Mouse (Mus musculus) cerebellum, adult 2 months (tissue): ENCODE measurements around the gene Sowahb.

Experiments used
- CTCF ChIP-seq: fragments of 200-500 bp; IDR thresholded peaks from 2 replicates; pipeline ENCODE4 v1.5.1; 2011; ENCODE audit warnings: low read depth, mild to moderate bottlenecking, control low read depth, low read length, moderate library complexity, borderline replicate concordance; ENCODE audit not compliant: insufficient read depth
- POLR2A ChIP-seq: fragments of 200-500 bp; IDR thresholded peaks from 2 replicates; pipeline ENCODE4 v1.6.1; 2011; ENCODE audit warnings: low read length, control low read depth, borderline replicate concordance; ENCODE audit not compliant: insufficient read depth

DNA sequence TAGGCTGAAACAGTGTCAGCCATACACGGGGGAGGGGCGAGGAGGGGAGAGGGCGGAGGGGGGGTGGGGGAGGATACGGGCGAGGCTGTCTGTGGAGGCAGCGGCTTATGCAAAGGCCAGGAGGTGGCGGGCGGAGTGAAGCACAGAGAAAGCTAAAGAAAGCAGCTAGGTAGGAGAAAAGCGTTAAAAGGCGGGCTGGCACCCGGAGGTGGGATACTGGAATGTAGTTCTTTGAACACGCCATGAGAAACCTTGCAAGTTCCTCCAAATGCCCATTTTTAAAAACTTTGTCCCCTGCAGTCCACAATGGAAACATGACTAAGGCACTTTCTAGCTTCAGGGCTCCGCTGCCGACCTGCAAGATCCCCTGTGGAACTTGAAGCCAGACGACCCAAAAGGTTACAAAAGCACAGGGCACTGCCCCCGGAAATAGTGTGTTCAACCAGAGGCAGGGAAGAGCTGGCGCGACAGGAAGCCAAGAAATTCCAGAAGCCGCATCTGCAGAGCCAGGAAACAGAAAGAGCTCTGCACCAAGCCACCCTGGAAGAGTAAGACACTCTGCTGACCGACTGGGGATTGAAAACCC, 39.5 kb downstream of the Sowahb start:
- TF ChIP-seq CTCF (no peak), POLR2A (no peak)
